Mouse (Mus musculus): ENCODE results near the gene Fbxo11. TPM values are rescaled to one million over a fixed set of nuclear protein-coding genes. Genes with fewer than 3 reads are reported as not detected.

Fbxo11 gene
- polyA plus RNA-seq, 1 experiment from 2014 or later: 15.6 TPM

DNA sequence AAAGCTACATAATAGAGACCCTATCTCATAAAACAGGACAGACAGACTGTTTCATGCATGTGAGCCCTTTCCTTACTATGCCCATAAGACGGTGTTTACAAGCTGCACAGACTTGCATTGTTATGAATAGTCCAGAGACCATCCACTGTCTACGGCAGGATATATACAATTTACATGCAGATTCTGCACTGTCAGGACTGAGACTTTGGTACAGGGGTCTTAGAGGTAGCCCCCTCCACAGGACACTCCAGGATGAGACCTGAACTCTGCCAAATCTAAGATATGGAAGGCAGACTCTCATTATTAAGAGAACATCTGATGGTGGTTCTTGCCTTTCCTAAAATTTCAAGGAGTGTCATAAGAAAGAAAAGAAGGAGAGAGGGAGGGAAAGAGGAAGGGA lies 6.8 kb downstream of the Fbxo11 start:
- WGBS: 63% methylated on average over 2 of the region's 2 CpGs
- peaks cover 18% of the 10 kb centered on the region for H3K4me1 ChIP-seq (ENCODE audit: insufficient read depth, low read length)
- H3K9ac ChIP-seq (replicated peaks; ENCODE audit: low read length): no peak overlapping the region
- no peaks in the 10 kb centered on the region for H3K9me3 ChIP-seq (ENCODE audit: low read length)
- 0 out of 2 replicates have a peak, but pooled peaks cover 2% of the 10 kb centered on the region for H3K36me3 ChIP-seq (ENCODE audit: insufficient read depth, low read length)
- H3K4me3 ChIP-seq (ENCODE audit: low read length): no peak overlapping the region
- 0 out of 2 replicates have a peak overlapping the region, but pooled peaks have one; percentile 0 for H3K4me2 ChIP-seq (replicated peaks; ENCODE audit: low read depth, low read length)
- 0 out of 2 replicates have a peak overlapping the region, but pooled peaks have one; percentile 8 for H3K27ac ChIP-seq (ENCODE audit: low read length)
- H3K27me3 ChIP-seq (ENCODE audit: insufficient read depth, low read length): no peaks in the 10 kb centered on the region
- no peak for ATAC-seq (ENCODE audit: low FRiP score, low TSS enrichment)

DNA sequence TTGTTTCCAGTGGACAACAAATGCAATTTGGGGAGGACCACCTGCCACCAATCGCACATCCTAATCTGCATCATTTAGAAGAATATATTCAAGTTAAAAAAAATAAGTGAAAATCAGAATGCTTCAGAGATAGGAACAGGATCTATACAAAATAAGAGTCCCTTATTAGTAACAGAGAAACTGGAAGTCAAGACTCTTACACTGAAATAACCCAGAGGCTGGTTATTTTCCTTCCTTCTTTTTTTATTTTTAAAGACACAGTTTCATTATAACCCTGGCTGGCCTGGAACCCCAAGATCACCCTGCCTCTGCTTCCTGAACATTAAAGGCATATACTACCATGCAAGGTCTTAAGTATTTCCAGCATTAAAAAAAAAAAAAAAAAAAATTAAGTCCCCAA lies 7.2 kb downstream of the Fbxo11 start:
- WGBS: 84% methylated on average over 1 of the region's 1 CpGs
- H3K4me3 ChIP-seq (ENCODE audit: low read length): no peak overlapping the region
- H3K27ac ChIP-seq (ENCODE audit: low read length): no peak overlapping the region
- H3K36me3 ChIP-seq (ENCODE audit: insufficient read depth, low read length): 0 out of 2 replicates have a peak, but pooled peaks cover 2% of the 10 kb centered on the region
- H3K9ac ChIP-seq (replicated peaks; ENCODE audit: low read length): no peak overlapping the region
- 0 out of 2 replicates have a peak overlapping the region, but pooled peaks have one; percentile 0 for H3K4me2 ChIP-seq (replicated peaks; ENCODE audit: low read depth, low read length)
- no peaks in the 10 kb centered on the region for H3K9me3 ChIP-seq (ENCODE audit: low read length)
- no peak for ATAC-seq (ENCODE audit: low FRiP score, low TSS enrichment)
- H3K4me1 ChIP-seq (ENCODE audit: insufficient read depth, low read length): peaks cover 14% of the 10 kb centered on the region
- no peaks in the 10 kb centered on the region for H3K27me3 ChIP-seq (ENCODE audit: insufficient read depth, low read length)

DNA sequence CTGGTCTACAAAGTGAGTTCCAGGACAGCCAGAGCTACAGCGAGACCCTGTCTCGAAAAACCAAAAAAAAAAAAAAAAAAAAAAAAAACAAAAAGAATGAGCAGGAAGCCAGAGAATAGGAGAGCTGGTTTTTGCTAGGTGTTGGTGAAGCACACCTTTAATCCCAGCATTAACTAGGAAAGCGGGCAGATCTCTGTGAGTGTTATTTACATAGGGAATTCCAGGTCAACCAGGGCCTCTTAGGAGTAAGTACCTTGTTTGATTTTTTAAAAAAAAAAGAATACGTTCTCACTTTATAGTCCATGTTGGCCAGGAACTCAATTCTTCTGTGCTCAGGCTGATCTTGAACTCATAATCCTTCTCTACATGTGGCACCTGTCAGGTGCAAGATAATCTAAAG lies 13.4 kb downstream of the Fbxo11 start:
- H3K36me3 ChIP-seq (ENCODE audit: insufficient read depth, low read length): no peaks in the 10 kb centered on the region
- H3K4me1 ChIP-seq (ENCODE audit: insufficient read depth, low read length): 0 out of 2 replicates have a peak, but pooled peaks cover 2% of the 10 kb centered on the region
- ATAC-seq (ENCODE audit: low FRiP score, low TSS enrichment): no peak
- no peak overlapping the region for H3K9ac ChIP-seq (replicated peaks; ENCODE audit: low read length)
- H3K4me3 ChIP-seq (ENCODE audit: low read length): no peak overlapping the region
- no peak overlapping the region for H3K27ac ChIP-seq (ENCODE audit: low read length)
- WGBS: 89% methylated on average over 4 of the region's 4 CpGs
- H3K4me2 ChIP-seq (replicated peaks; ENCODE audit: low read depth, low read length): no peak overlapping the region
- H3K27me3 ChIP-seq (ENCODE audit: insufficient read depth, low read length): no peaks in the 10 kb centered on the region
- no peaks in the 10 kb centered on the region for H3K9me3 ChIP-seq (ENCODE audit: low read length)

DNA sequence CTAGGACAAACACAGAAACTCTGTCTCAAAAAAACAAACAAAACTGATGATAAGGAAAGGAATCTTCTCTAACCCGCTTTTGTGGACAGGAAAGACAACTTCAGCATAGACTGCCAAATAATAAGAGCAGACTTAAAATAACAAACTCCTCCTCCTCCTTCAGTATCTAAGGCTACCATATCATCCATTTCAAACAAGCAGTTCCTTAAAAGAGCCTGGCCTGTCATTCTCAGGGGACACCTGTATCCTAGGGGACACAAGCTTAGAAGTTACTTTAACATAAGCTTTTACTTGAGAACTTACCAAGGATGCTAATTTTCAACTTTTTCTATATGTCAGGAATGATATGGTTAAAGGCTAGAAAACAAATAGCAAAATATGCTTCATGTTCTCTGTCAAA lies 14.2 kb downstream of the Fbxo11 start:
- no peak overlapping the region for H3K4me3 ChIP-seq (ENCODE audit: low read length)
- no peak overlapping the region for H3K27ac ChIP-seq (ENCODE audit: low read length)
- no peak overlapping the region for H3K4me2 ChIP-seq (replicated peaks; ENCODE audit: low read depth, low read length)
- WGBS: 68% methylated on average over 1 of the region's 1 CpGs
- no peak for ATAC-seq (ENCODE audit: low FRiP score, low TSS enrichment)
- no peak overlapping the region for H3K9ac ChIP-seq (replicated peaks; ENCODE audit: low read length)
- H3K36me3 ChIP-seq (ENCODE audit: insufficient read depth, low read length): no peaks in the 10 kb centered on the region
- no peaks in the 10 kb centered on the region for H3K4me1 ChIP-seq (ENCODE audit: insufficient read depth, low read length)
- no peaks in the 10 kb centered on the region for H3K27me3 ChIP-seq (ENCODE audit: insufficient read depth, low read length)
- H3K9me3 ChIP-seq (ENCODE audit: low read length): no peaks in the 10 kb centered on the region

DNA sequence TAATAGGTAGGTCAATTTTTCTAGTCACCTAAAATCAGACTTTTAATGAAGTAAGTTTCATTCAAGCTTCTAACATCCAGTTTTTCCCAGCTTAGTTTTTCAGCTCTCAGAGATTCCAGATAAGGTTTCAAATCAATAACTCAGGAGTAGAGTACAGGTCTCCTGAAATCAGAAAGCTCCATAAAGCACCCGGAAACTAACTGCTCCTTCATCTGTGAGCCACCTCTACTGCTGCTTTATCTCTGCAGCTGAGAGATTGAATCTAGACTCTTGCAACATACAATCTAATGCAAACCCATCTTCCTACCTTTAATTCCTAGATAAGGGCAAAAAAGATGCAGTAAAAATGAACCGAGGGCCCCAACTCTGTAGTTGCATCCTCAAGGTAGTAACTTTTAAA lies 14.8 kb downstream of the Fbxo11 start:
- Histone ChIP-seq H3K27ac (ENCODE audit: low read length) (no peak overlapping the region), H3K4me1 (ENCODE audit: insufficient read depth, low read length) (0 out of 2 replicates have a peak, but pooled peaks cover 4% of the 10 kb centered on the region), H3K9me3 (ENCODE audit: low read length) (no peaks in the 10 kb centered on the region), H3K4me2 (replicated peaks; ENCODE audit: low read depth, low read length) (no peak overlapping the region), H3K27me3 (ENCODE audit: insufficient read depth, low read length) (no peaks in the 10 kb centered on the region), H3K9ac (replicated peaks; ENCODE audit: low read length) (no peak overlapping the region), H3K36me3 (ENCODE audit: insufficient read depth, low read length) (no peaks in the 10 kb centered on the region), H3K4me3 (ENCODE audit: low read length) (no peak overlapping the region)
- WGBS: 82% methylated on average over 2 of the region's 2 CpGs
- ATAC-seq (ENCODE audit: low FRiP score, low TSS enrichment): no peak

DNA sequence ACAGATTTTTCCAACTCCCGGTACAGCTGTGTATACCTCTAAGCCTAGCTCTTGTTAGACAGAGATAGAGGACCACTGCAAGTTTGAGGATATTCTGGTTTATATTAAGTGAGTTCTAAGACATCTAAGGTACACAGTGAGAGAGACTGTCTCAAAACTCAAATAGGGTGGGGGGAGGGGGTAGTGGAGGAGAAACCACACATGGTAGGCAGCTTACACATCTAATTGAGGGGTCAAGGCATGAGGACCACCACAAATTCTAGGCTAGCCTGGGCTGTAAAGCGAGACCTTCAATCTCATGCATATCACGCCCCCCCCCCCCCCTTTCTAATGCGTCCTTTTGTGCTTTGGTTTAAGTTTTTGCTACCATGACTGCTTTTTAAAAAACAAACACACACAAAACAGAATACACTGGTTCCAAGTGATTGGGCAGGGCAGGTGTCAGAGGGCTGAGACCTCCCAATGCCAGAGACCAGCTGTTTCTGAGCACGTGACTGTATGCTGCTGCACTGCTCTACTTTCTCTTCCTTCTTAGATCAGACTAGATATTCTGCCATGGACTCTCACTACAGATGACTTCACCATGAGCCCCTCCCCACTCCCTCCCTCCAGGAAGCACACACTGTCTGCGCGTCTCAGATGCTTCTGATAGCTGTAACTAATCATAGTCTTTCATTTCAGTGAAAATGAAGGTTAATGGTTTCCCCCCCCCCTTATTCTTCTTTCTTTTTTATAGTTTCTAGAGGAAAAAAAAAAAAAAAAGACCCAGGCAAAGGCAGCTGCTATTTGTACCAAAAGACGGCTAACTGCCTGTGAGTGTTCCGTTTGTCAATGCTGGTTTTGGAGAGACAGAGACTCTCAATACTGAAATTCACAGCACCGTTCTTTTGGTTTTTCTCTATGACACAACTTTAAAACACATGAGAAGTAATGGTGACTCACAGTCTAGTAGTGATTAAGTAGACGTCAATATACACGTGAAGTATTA lies 22.7 kb downstream of the Fbxo11 start:
- peaks cover 26% of the 10 kb centered on the region for H3K4me1 ChIP-seq (ENCODE audit: insufficient read depth, low read length)
- H3K4me2 ChIP-seq (replicated peaks; ENCODE audit: low read depth, low read length): no peak overlapping the region
- ATAC-seq (ENCODE audit: low FRiP score, low TSS enrichment): peak; percentile 85
- 58% methylated on average over 12 of the region's 12 CpGs for WGBS
- H3K4me3 ChIP-seq (ENCODE audit: low read length): no peak overlapping the region
- H3K9ac ChIP-seq (replicated peaks; ENCODE audit: low read length): no peak overlapping the region
- H3K27ac ChIP-seq (ENCODE audit: low read length): no peak overlapping the region
- H3K9me3 ChIP-seq (ENCODE audit: low read length): no peaks in the 10 kb centered on the region
- H3K36me3 ChIP-seq (ENCODE audit: insufficient read depth, low read length): no peaks in the 10 kb centered on the region
- H3K27me3 ChIP-seq (ENCODE audit: insufficient read depth, low read length): no peaks in the 10 kb centered on the region

DNA sequence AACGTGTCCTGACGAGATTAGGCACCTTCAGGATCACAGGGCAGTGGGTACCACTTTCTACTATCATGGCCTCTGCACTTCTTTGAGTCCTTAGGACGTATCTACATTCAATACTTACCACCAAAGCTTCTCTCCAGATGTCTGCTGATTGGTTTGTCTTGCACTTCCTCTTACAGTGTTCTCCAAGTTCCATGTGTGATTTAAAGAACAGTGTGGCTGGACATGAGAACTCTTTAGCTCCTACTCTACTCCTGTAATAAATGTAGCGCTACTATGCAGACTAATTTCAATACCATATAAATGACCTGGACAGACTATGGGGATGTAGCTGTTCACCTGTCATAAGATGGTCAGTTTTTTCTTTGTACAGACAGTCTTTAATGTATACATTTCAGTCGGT lies 24.3 kb downstream of the Fbxo11 start:
- H3K9me3 ChIP-seq (ENCODE audit: low read length): no peaks in the 10 kb centered on the region
- no peak overlapping the region for H3K9ac ChIP-seq (replicated peaks; ENCODE audit: low read length)

DNA sequence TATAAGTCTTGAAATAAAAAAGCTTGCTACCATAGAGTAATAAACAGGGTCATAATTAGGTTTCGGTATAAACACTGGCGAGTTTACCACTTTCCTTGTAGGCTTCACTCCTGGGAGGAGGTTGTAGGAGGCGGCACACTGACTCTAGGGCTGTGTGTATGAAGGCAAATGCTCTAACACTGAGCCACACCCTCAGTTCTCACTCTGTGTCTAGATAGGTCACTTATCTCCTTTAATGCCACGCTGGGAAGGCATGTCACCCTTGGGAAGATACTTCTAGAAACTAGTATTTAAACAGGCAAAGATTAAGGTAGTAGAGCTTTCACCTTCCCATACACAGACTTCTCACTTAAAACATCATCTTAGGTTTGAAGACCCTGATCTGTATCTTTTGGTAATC lies 30.7 kb downstream of the Fbxo11 start:
- Histone ChIP-seq H3K4me1 (ENCODE audit: insufficient read depth, low read length) (peaks cover 20% of the 10 kb centered on the region), H3K4me3 (ENCODE audit: low read length) (no peak overlapping the region), H3K27ac (ENCODE audit: low read length) (no peak overlapping the region), H3K9ac (replicated peaks; ENCODE audit: low read length) (no peak overlapping the region), H3K4me2 (replicated peaks; ENCODE audit: low read depth, low read length) (no peak overlapping the region), H3K9me3 (ENCODE audit: low read length) (no peaks in the 10 kb centered on the region), H3K27me3 (ENCODE audit: insufficient read depth, low read length) (no peaks in the 10 kb centered on the region), H3K36me3 (ENCODE audit: insufficient read depth, low read length) (no peaks in the 10 kb centered on the region)
- WGBS: 78% methylated on average over 4 of the region's 4 CpGs
- no peak for ATAC-seq (ENCODE audit: low FRiP score, low TSS enrichment)

More for the DNA sequence above, 24.3 kb downstream of the Fbxo11 start:
- H3K36me3 ChIP-seq (ENCODE audit: insufficient read depth, low read length): no peaks in the 10 kb centered on the region
- peaks cover 26% of the 10 kb centered on the region for H3K4me1 ChIP-seq (ENCODE audit: insufficient read depth, low read length)
- no peak for ATAC-seq (ENCODE audit: low FRiP score, low TSS enrichment)
- no peak overlapping the region for H3K27ac ChIP-seq (ENCODE audit: low read length)
- H3K4me2 ChIP-seq (replicated peaks; ENCODE audit: low read depth, low read length): no peak overlapping the region
- WGBS: 76% methylated on average over 5 of the region's 5 CpGs
- no peak overlapping the region for H3K4me3 ChIP-seq (ENCODE audit: low read length)
- no peaks in the 10 kb centered on the region for H3K27me3 ChIP-seq (ENCODE audit: insufficient read depth, low read length)

DNA sequence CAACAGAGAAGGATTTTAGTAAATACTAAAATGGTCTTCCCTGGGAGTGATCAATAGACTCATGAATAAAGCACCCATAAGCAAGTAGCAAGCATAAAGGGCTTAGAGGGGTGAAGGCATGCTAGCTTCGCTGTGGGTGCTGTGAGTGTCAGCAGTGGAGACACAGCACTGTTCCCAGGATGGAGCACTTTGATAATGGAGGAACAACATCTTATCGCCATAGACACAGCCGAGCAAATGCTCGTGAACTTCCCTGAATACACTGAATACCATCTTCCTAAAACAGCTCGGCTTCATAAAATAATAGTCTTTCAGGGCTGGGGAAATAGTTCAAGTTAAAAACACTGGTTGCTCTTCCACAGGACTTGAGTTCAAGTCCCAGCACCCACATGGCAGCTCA lies 33.3 kb downstream of the Fbxo11 start:
- no peak overlapping the region for H3K27ac ChIP-seq (ENCODE audit: low read length)
- H3K9ac ChIP-seq (replicated peaks; ENCODE audit: low read length): no peak overlapping the region
- WGBS: 86% methylated on average over 5 of the region's 5 CpGs
- ATAC-seq (ENCODE audit: low FRiP score, low TSS enrichment): no peak
- no peaks in the 10 kb centered on the region for H3K27me3 ChIP-seq (ENCODE audit: insufficient read depth, low read length)
- H3K4me1 ChIP-seq (ENCODE audit: insufficient read depth, low read length): peaks cover 9% of the 10 kb centered on the region; the same call in 1 of the 2 replicates
- no peak overlapping the region for H3K4me2 ChIP-seq (replicated peaks; ENCODE audit: low read depth, low read length)
- H3K4me3 ChIP-seq (ENCODE audit: low read length): no peak overlapping the region
- H3K9me3 ChIP-seq (ENCODE audit: low read length): no peaks in the 10 kb centered on the region
- H3K36me3 ChIP-seq (ENCODE audit: insufficient read depth, low read length): no peaks in the 10 kb centered on the region
